Mouse (Mus musculus): ENCODE results near the gene Cbfa2t3.

The Cbfa2t3 gene

GRCm38 (mm10) chr8:122575286-122575685, 123.6 kb downstream of the Cbfa2t3 start:
- DNase-seq (ENCODE audit: extremely low spot score, low read depth, low spot score) = no peak
